Mouse (Mus musculus) embryonic facial prominence, embryonic 10.5 days (tissue): ENCODE data around the gene Rbm4b. TPM values are rescaled to one million over a fixed set of nuclear protein-coding genes. Genes with fewer than 3 reads are reported as not detected.
"Not testable (repeated sequence)": the region's sequence is repeated elsewhere in the genome, so short reads cannot be mapped to it uniquely, and the experiment has no call there.

Source experiments
- DNase-seq: peaks from one replicate; pipeline ENCODE4 v3.0.0-alpha.2; 2017; ENCODE audit warnings: low spot score
- H3K27ac ChIP-seq: fragments of 300-500 bp; sonication (generic); replicated peaks from 2 replicates; pipeline ENCODE4 v1.5.1; 2016; ENCODE audit warnings: mild to moderate bottlenecking
- H3K27me3 ChIP-seq: fragments of 300-500 bp; sonication (generic); replicated peaks from 2 replicates; pipeline ENCODE4 v1.6.1; 2016; ENCODE audit warnings: low read depth, mild to moderate bottlenecking; ENCODE audit not compliant: poor library complexity, severe bottlenecking
- H3K36me3 ChIP-seq: fragments of 300-500 bp; sonication (generic); replicated peaks from 2 replicates; pipeline ENCODE4 v1.6.1; 2016; ENCODE audit warnings: mild to moderate bottlenecking, moderate library complexity
- H3K4me1 ChIP-seq: fragments of 300-500 bp; sonication (generic); 2 replicates; pipeline ENCODE4 v1.6.1; 2016
- H3K4me3 ChIP-seq: fragments of 300-500 bp; sonication (generic); 2 replicates; pipeline ENCODE4 v1.5.1; 2016; ENCODE audit warnings: mild to moderate bottlenecking, moderate library complexity
- H3K9me3 ChIP-seq: fragments of 300-500 bp; sonication (generic); 2 replicates; pipeline ENCODE4 v1.6.1; 2016; ENCODE audit warnings: mild to moderate bottlenecking
- WGBS: fragments of 180-500 bp; shearing (Covaris S2); methylation state at CpG from one replicate; pipeline ENCODE4 v1.1.7; 2016; 5-methylcytosine and 5-hydroxymethylcytosine counted together
- polyA plus RNA-seq: library from polyadenylated mRNA; unstranded; fragments of >200 nt; fragmentation: Nextera tagmentation; extraction: Ambion mirVana; gene quantifications from 2 replicates; pipeline ENCODE4 v1.2.1, GENCODE M21; 2016

Rbm4b gene
- polyA plus RNA-seq, 1 experiment from 2014 or later = 114 TPM

DNA sequence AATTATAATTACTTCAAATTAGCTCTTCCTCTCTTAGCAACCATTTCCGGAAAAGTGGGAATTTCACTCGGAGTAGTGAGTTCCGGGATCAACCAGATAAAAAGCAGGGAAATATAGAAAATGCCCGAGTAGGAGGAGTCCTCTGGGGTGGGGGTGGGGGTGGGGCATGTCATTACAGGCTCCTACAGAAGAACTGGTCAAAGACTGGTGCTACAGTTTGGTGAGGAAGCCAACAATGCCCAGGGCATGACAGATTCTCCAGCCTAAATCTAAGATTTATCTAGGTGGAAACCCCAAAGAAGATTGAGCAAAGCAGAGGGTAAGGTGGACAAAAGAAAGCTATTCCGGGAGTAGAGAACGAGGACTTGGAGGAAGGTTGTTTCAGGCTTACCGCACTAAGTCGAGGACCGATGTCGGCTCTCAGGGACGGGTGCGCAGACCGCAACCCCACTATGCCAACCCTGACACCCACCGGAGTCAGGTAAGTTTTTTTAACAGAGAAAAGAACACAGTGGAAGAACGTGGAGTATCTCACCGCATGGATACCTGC is 37.1 kb downstream of the Rbm4b start:
- no peak for DNase-seq
- Histone ChIP-seq H3K27ac (peak overlapping the region; percentile 87), H3K4me1 (peaks cover 38% of the 10 kb centered on the region), H3K4me3 (peak overlapping the region; percentile 81), H3K27me3 (no peaks in the 10 kb centered on the region), H3K9me3 (no peaks in the 10 kb centered on the region), H3K36me3 (peaks cover 65% of the 10 kb centered on the region)
- WGBS = 2% methylated on average over 16 of the region's 16 CpGs

- DNase-seq = peak; percentile 95
- H3K4me3 ChIP-seq = peak within 1 kb of the TSS; percentile 81
- peak within 1 kb of the TSS; percentile 87 for H3K27ac ChIP-seq
- under 1% methylated on average over 31 of the region's 31 CpGs for WGBS
- no peaks in the 10 kb centered on the region for H3K27me3 ChIP-seq
- H3K4me1 ChIP-seq = peaks cover 38% of the 10 kb centered on the region
- H3K9me3 ChIP-seq = no peaks in the 10 kb centered on the region
- peaks cover 65% of the 10 kb centered on the region for H3K36me3 ChIP-seq
Observed at GRCm38 (mm10) chr19:4793831-4794422, 37.6 kb downstream of the Rbm4b start, which contains the start of gene Rbm4. Gene Rbm4, minus strand, starts transcription at chr19:4793901.

DNA sequence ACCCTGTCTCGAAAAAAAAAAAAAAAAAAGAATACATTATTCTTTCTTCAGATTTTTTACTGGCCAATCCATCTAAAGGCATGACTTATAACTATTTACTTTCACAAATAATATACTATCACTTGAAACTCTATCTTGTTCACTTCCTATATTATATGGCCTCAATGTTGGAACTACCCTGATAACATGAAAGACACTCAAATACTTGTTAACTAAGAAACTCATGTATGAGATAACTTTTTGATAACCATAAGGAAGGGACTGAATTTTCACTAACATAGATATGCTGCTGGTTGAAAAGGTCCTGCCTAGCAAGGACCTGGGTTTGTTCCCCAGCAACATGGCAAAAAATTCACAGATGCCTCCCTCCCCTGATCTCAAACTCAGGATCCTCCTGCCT is 39.6 kb downstream of the Rbm4b start:
- Histone ChIP-seq H3K4me3 (no peak overlapping the region), H3K9me3 (no peaks in the 10 kb centered on the region), H3K36me3 (peaks cover 65% of the 10 kb centered on the region), H3K27ac (no peak overlapping the region), H3K4me1 (peaks cover 29% of the 10 kb centered on the region), H3K27me3 (no peaks in the 10 kb centered on the region)
- no peak for DNase-seq
- WGBS = 67% methylated on average over 1 of the region's 1 CpGs

GRCm38 (mm10) chr19:4797846-4798245 is 41.5 kb downstream of the Rbm4b start:
- peaks cover 71% of the 10 kb centered on the region for H3K36me3 ChIP-seq
- 95% methylated on average over 2 of the region's 2 CpGs for WGBS
- H3K9me3 ChIP-seq = no peaks in the 10 kb centered on the region
- H3K4me1 ChIP-seq = 0 out of 2 replicates have a peak, but pooled peaks cover 15% of the 10 kb centered on the region
- H3K27ac ChIP-seq = no peak overlapping the region
- H3K4me3 ChIP-seq = no peak overlapping the region
- no peak for DNase-seq
- no peaks in the 10 kb centered on the region for H3K27me3 ChIP-seq

DNA sequence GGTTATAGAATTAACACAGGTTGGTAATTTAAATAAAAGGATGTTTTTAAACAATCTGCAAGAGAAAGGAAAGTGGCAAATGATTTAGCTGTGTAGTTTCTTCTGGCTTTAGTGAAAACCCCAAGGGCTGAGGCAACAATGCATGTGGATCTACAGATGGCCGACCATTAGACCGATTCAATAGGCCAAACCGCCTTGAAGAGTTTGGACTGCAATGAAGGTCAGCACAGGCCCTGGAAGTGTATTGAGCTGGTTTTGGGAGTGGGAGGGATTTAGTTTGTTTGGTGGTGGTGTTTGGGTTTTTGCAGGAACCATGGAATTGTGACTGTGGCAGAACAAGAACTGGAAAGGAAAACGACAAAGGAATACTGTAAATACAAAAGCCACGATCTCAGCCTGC is 42.8 kb downstream of the Rbm4b start:
- Histone ChIP-seq H3K27ac (no peak overlapping the region), H3K4me1 (0 out of 2 replicates have a peak, but pooled peaks cover 19% of the 10 kb centered on the region), H3K4me3 (no peak overlapping the region), H3K9me3 (no peaks in the 10 kb centered on the region), H3K27me3 (no peaks in the 10 kb centered on the region), H3K36me3 (peaks cover 83% of the 10 kb centered on the region)
- DNase-seq = no peak
- 93% methylated on average over 5 of the region's 5 CpGs for WGBS

GRCm38 (mm10) chr19:4802691-4803091 is 46.4 kb downstream of the Rbm4b start:
- H3K36me3 ChIP-seq = peaks cover 86% of the 10 kb centered on the region
- H3K27ac ChIP-seq = no peak overlapping the region
- no peaks in the 10 kb centered on the region for H3K9me3 ChIP-seq
- peak overlapping the region; percentile 9; the same call in 1 of the 2 replicates for H3K4me3 ChIP-seq
- no peaks in the 10 kb centered on the region for H3K27me3 ChIP-seq
- 97% methylated on average over 7 of the region's 7 CpGs for WGBS
- no peak for DNase-seq
- 0 out of 2 replicates have a peak, but pooled peaks cover 9% of the 10 kb centered on the region for H3K4me1 ChIP-seq

- no peak overlapping the region for H3K27ac ChIP-seq
- 0 out of 2 replicates have a peak overlapping the region, but pooled peaks have one; percentile 9 for H3K4me3 ChIP-seq
- peaks cover 15% of the 10 kb centered on the region for H3K4me1 ChIP-seq
- no peaks in the 10 kb centered on the region for H3K9me3 ChIP-seq
- H3K36me3 ChIP-seq = peaks cover 85% of the 10 kb centered on the region
- 86% methylated on average over 10 of the region's 10 CpGs for WGBS
- DNase-seq = no peak
- H3K27me3 ChIP-seq = no peaks in the 10 kb centered on the region
Observed at GRCm38 (mm10) chr19:4803283-4803682, 47.0 kb downstream of the Rbm4b start.

- WGBS = under 1% methylated on average over 14 of the region's 14 CpGs
- H3K9me3 ChIP-seq = no peaks in the 10 kb centered on the region
- peak overlapping the region; percentile 88 for H3K4me3 ChIP-seq
- peak overlapping the region; percentile 90 for H3K27ac ChIP-seq
- peaks cover 31% of the 10 kb centered on the region for H3K4me1 ChIP-seq
- H3K27me3 ChIP-seq = no peaks in the 10 kb centered on the region
- H3K36me3 ChIP-seq = peaks cover 25% of the 10 kb centered on the region
- no peak for DNase-seq
Observed at GRCm38 (mm10) chr19:4810309-4810708, 54.0 kb downstream of the Rbm4b start.

DNA sequence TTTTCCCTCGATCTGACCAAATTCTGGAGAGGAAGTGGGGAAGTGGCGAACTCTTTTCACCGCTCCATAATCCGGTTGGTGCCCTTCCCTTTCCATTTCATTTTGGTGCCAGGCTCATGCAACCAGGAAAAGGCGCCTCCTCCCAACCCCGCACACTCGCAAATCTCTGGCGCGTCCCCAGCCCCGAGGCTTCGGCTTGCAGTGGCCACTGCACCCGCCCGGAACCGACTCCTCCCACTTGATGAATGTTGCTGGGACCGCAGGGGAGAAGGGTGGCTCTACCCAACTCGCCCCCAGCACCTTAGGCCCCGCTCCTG is 54.4 kb downstream of the Rbm4b start:
- H3K4me3 ChIP-seq = peak overlapping the region; percentile 88
- under 1% methylated on average over 17 of the region's 17 CpGs for whole genome bisulfite sequencing
- H3K27me3 ChIP-seq = no peaks in the 10 kb centered on the region
- peaks cover 3% of the 10 kb centered on the region; the same call in 1 of the 2 replicates for H3K9me3 ChIP-seq
- H3K27ac ChIP-seq = peak overlapping the region; percentile 90
- H3K36me3 ChIP-seq = peaks cover 23% of the 10 kb centered on the region
- peaks cover 31% of the 10 kb centered on the region for H3K4me1 ChIP-seq
- DNase-seq = no peak

DNA sequence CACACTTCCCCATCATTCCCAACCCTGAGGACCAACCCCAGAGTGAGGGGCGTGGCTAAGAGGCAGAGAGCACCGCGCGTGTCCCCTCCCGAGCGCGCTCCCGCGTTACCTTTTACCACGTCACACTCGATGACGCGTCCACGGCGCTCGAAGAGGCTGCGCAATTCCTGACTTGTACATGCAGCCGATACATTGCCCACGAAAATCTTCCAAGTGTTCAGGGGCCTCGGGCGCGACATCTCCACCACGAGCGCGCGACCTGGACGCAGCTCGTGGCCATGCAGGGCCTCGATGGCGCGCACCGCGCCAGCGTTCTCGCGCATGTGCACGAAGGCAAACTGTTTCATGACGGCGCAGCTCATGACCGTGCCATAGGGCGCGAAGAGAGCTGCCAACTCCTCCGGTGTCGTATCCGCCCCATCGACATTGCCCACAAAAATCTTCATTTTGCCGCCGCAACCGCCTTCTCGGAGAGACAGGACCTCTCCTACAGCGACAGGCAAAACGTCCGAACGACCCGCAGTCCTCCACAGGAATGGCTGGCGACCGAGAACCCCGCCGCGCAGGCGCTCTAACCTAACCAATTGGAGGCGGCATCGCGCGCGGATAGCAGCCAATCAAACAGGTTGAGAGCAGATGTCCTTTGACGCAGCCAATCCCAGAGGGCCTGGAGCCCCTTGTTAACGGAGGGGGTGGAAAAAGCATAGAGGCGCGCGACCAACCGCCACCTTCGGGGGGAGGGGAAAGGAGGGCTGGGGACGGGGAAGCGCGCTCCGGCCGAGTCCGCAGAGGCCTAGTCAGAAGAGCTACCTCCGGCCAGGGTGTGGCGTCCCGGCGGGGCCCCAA is 55.0 kb downstream of the Rbm4b start, which contains the start of the genes Gm21992 and Rbm14:
Gene Gm21992 (minus strand): TSS at position 550 of the 846 bp plus-strand sequence.
Gene Rbm14 (minus strand): TSS at position 572 of the 846 bp plus-strand sequence.
- Histone ChIP-seq H3K9me3 (peaks cover 3% of the 10 kb centered on the region; the same call in 1 of the 2 replicates), H3K4me1 (peaks cover 31% of the 10 kb centered on the region), H3K27ac (peak within 1 kb of the TSS; percentile 90), H3K36me3 (peaks cover 18% of the 10 kb centered on the region), H3K4me3 (peak within 1 kb of the TSS; percentile 88), H3K27me3 (no peaks in the 10 kb centered on the region)
- DNase-seq = peak; percentile 99
- WGBS = under 1% methylated on average over 83 of the region's 83 CpGs

DNA sequence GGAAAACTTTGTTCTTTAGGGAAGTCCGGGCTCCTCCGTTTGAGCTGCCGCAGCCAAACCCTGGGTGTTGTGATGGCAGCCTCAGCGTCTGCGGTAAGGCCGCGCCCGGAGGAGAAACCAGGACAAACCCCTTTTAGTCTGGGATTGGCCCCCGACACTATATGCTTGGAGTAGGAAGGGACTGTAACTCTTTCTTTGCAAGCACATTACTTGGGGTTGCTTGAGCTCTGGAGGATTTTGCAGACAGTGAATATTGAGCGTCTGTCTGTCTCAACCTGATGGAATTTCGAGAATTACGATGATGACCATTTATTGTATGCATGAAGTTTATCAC is 55.6 kb downstream of the Rbm4b start:
- peak overlapping the region; percentile 88 for H3K4me3 ChIP-seq
- WGBS = 7% methylated on average over 12 of the region's 12 CpGs

GRCm38 (mm10) chr19:4812334-4812949 is 56.1 kb downstream of the Rbm4b start:
- not testable (repeated sequence) for H3K27me3 ChIP-seq, H3K36me3 ChIP-seq, H3K9me3 ChIP-seq, DNase-seq
- 76% methylated on average over 8 of the region's 8 CpGs for WGBS
- H3K4me3 ChIP-seq = peak overlapping the region; percentile 88
- peaks cover 31% of the 10 kb centered on the region for H3K4me1 ChIP-seq
- H3K27ac ChIP-seq = peak overlapping the region; percentile 90

More for the DNA sequence above, 55.6 kb downstream of the Rbm4b start:
- peaks cover 31% of the 10 kb centered on the region for H3K4me1 ChIP-seq
- no peak for DNase-seq
- H3K27me3 ChIP-seq = no peaks in the 10 kb centered on the region
- H3K36me3 ChIP-seq = peaks cover 12% of the 10 kb centered on the region
- H3K27ac ChIP-seq = peak overlapping the region; percentile 90
- peaks cover 3% of the 10 kb centered on the region; the same call in 1 of the 2 replicates for H3K9me3 ChIP-seq
